In genomic region chr10:10252540-10253318, GRCm38 (mm10) we compare ENCODE assay signal across 11 mouse cellular contexts.
A peak's percentile ranks its signal among the peaks of the same experiment; 100 is the strongest.
DNase-seq lines count a peak whose midpoint lies in the region; ATAC-seq lines count a peak whose summit lies in the region.
"Had no signal": no experiment of that assay in that cellular context is flagged by ENCODE, and none has a peak within 500 bp of the region (broad histone marks: within the 10 kb centered on the region; RNA-seq: fewer than 3 reads in every experiment).

No protein-coding gene starts in this region.

- ATAC-seq in hindbrain, embryonic 15.5 days (ENCODE audit: low FRiP score, low read depth): peak; percentile 61; the same call in 1 of the 2 replicates
- ATAC-seq in hindbrain, embryonic 11.5 days (ENCODE audit: low FRiP score): no peak
- peak; percentile 37 for ATAC-seq in CD4-positive, CD25-positive, alpha-beta regulatory T cell, adult 4 months

- H3K36me3 ChIP-seq in hindbrain, embryonic 15.5 days: no peaks in the 10 kb centered on the region
- no peaks in the 10 kb centered on the region for H3K36me3 ChIP-seq in hindbrain, embryonic 11.5 days (ENCODE audit: control insufficient read depth, insufficient read depth, low read length)
- H3K36me3 ChIP-seq: neural tube, embryonic 15.5 days; stomach, embryonic 15.5 days had no signal

- intact Hi-C loops in left cerebral cortex, postnatal 36 days (cut with DNase I): no loop called here
- intact Hi-C loops in heart, postnatal 14 days (cut with DNase I): no loop called here

- 56% methylated on average over 8 of the region's 8 CpGs for WGBS in hindbrain, embryonic 15.5 days
- 77% methylated on average over 8 of the region's 8 CpGs for WGBS in hindbrain, embryonic 11.5 days

- no peak overlapping the region for H3K9ac ChIP-seq in hindbrain, embryonic 15.5 days
- no peak overlapping the region for H3K9ac ChIP-seq in hindbrain, embryonic 11.5 days (ENCODE audit: low read depth, low read length)
- H3K9ac ChIP-seq: neural tube, embryonic 15.5 days; stomach, embryonic 15.5 days had no signal

- no peaks in the 10 kb centered on the region for H3K4me1 ChIP-seq in hindbrain, embryonic 15.5 days (replicated peaks)
- H3K4me1 ChIP-seq in hindbrain, embryonic 11.5 days (replicated peaks; ENCODE audit: control insufficient read depth, insufficient read depth, low read length): no peaks in the 10 kb centered on the region
- H3K4me1 ChIP-seq: neural tube, embryonic 15.5 days; stomach, embryonic 15.5 days had no signal

- no peak overlapping the region for H3K4me2 ChIP-seq in hindbrain, embryonic 15.5 days
- no peak overlapping the region for H3K4me2 ChIP-seq in hindbrain, embryonic 11.5 days (replicated peaks; ENCODE audit: low read depth, low read length)
- H3K4me2 ChIP-seq: neural tube, embryonic 15.5 days; stomach, embryonic 15.5 days had no signal

- DNase-seq in hindbrain, embryonic 11.5 days (ENCODE audit: low spot score): no peak
- DNase-seq in cerebellum, adult 9-10 months: peak; percentile 35
- peak; percentile 20 to 26 for DNase-seq in left cerebral cortex, postnatal 36 days (ENCODE audit: low spot score in 2 of 2)
- no peak for DNase-seq in heart, postnatal 14 days
- no peak for DNase-seq in kidney, adult 8-10 months
- no peak for DNase-seq in kidney, postnatal 14 days
- DNase-seq: heart, adult 18-20 months had no signal

- no peaks in the 10 kb centered on the region for H3K27me3 ChIP-seq in hindbrain, embryonic 15.5 days
- no peaks in the 10 kb centered on the region for H3K27me3 ChIP-seq in hindbrain, embryonic 11.5 days (ENCODE audit: control insufficient read depth, insufficient read depth, low read length)
- H3K27me3 ChIP-seq: neural tube, embryonic 15.5 days; stomach, embryonic 15.5 days had no signal

- no peak overlapping the region for H3K4me3 ChIP-seq in hindbrain, embryonic 15.5 days
- no peak overlapping the region for H3K4me3 ChIP-seq in hindbrain, embryonic 11.5 days (ENCODE audit: low read depth, low read length)
- H3K4me3 ChIP-seq: neural tube, embryonic 15.5 days; stomach, embryonic 15.5 days had no signal

- no peaks in the 10 kb centered on the region for H3K9me3 ChIP-seq in hindbrain, embryonic 15.5 days
- no peaks in the 10 kb centered on the region for H3K9me3 ChIP-seq in hindbrain, embryonic 11.5 days (ENCODE audit: control insufficient read depth, low read length)
- H3K9me3 ChIP-seq: neural tube, embryonic 15.5 days; stomach, embryonic 15.5 days had no signal

- H3K27ac ChIP-seq in hindbrain, embryonic 15.5 days (replicated peaks): no peak overlapping the region
- H3K27ac ChIP-seq in hindbrain, embryonic 11.5 days (ENCODE audit: low read depth, low read length): no peak overlapping the region
- H3K27ac ChIP-seq: neural tube, embryonic 15.5 days; stomach, embryonic 15.5 days had no signal

Comparison
In these comparisons a context has a peak if more than half of its experiments do, and no peak if none do; other contexts are left out.
1. DNase-seq: peak in cerebellum, adult 9-10 months (single experiment) and left cerebral cortex, postnatal 36 days (2 of 2); none in hindbrain, embryonic 11.5 days (single experiment), heart, postnatal 14 days (0 of 2), kidney, adult 8-10 months (0 of 2) and kidney, postnatal 14 days (single experiment).